21 mouse cellular contexts compared by ENCODE assay signal in the genomic region with DNA sequence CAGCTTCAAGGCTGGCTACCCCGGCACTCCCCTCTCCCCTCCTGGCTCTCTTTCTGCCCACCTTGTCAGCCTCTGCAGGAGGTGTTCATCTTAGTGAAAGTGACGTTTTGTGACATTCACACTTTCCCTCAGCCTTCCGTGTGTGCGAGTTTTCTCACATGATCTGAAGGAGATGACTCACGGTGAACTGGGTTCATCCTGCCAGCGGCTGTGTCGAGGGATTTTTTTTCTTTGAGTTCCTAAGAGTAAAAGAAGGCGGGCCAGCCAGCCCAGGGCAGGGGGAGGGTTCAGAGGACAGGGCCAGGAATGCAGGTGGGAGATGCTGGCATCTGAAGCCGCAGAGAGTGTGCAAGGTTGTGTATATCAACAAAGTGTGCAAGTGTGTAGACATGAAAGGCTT. TPM values are rescaled to one million over a fixed set of nuclear protein-coding genes. Genes with fewer than 3 reads are reported as not detected.
DNase-seq lines count a peak whose midpoint lies in the region; ATAC-seq lines count a peak whose summit lies in the region.
"Had no signal": no experiment of that assay in that cellular context is flagged by ENCODE, and none has a peak within 500 bp of the region (broad histone marks: within the 10 kb centered on the region; RNA-seq: fewer than 3 reads in every experiment).

No protein-coding gene starts in this region.

- H3K27me3 ChIP-seq in hindbrain, embryonic 14.5 days (ENCODE audit: control insufficient read depth, insufficient read depth, low read length) = no peaks in the 10 kb centered on the region
- H3K27me3 ChIP-seq: CH12.LX; forebrain, embryonic 15.5 days; heart, embryonic 13.5 days; hindbrain, embryonic 12.5 days; intestine, embryonic 15.5 days had no signal

- H3K4me2 ChIP-seq in hindbrain, embryonic 14.5 days (replicated peaks) = no peak overlapping the region
- H3K4me2 ChIP-seq: forebrain, embryonic 15.5 days; heart, embryonic 13.5 days; hindbrain, embryonic 12.5 days; intestine, embryonic 15.5 days had no signal

- ATAC-seq in frontal cortex, adult (ENCODE audit: low TSS enrichment) = peak; percentile 47; the same call in 1 of the 2 replicates
- no peak for ATAC-seq in hindbrain, embryonic 14.5 days (ENCODE audit: low FRiP score)
- ATAC-seq: activated CD4-positive, CD25-positive, alpha-beta regulatory T cell, adult 4 months; forebrain, embryonic 15.5 days; hindbrain, postnatal 0 days; intestine, embryonic 15.5 days had no signal

- H3K4me1 ChIP-seq in hindbrain, embryonic 14.5 days (replicated peaks; ENCODE audit: control insufficient read depth, insufficient read depth, low read length) = no peaks in the 10 kb centered on the region
- H3K4me1 ChIP-seq: forebrain, embryonic 15.5 days; heart, embryonic 13.5 days; hindbrain, embryonic 12.5 days; intestine, embryonic 15.5 days had no signal

- no peak overlapping the region for H3K4me3 ChIP-seq in hindbrain, embryonic 14.5 days (replicated peaks; ENCODE audit: low read length)
- H3K4me3 ChIP-seq: forebrain, embryonic 15.5 days; heart, embryonic 13.5 days; hindbrain, embryonic 12.5 days; intestine, embryonic 15.5 days had no signal

- H3K27ac ChIP-seq in hindbrain, embryonic 14.5 days = no peak overlapping the region
- H3K27ac ChIP-seq: forebrain, embryonic 15.5 days; heart, embryonic 13.5 days; hindbrain, embryonic 12.5 days; hindbrain, postnatal 0 days; intestine, embryonic 15.5 days had no signal

- 93% methylated on average over 9 of the region's 9 CpGs for WGBS in hindbrain, embryonic 14.5 days

- no peak for DNase-seq in frontal cortex, postnatal 25 days (ENCODE audit: low spot score in 2 of 2)
- peak; percentile 52 for DNase-seq in retina, postnatal 1 day
- DNase-seq in retina, embryonic 14.5 days (ENCODE audit: low spot score) = no peak
- DNase-seq in NIH3T3 (ENCODE audit: low read depth) = peak; percentile 49
- DNase-seq in adipocyte (ENCODE audit: low spot score) = no peak
- DNase-seq in hindbrain, embryonic 14.5 days (ENCODE audit: low spot score) = no peak
- DNase-seq: adrenal gland, adult 2 months; adrenal gland, postnatal 25 days; cerebellum, adult 2 months; cerebellum, postnatal 10 days; gastrocnemius, postnatal 25 days; heart, postnatal 10 days; heart, postnatal 4 days had no signal

- peaks cover 92% of the 10 kb centered on the region for H3K36me3 ChIP-seq in hindbrain, embryonic 14.5 days (replicated peaks; ENCODE audit: control insufficient read depth, insufficient read depth)

- H3K9ac ChIP-seq in hindbrain, embryonic 14.5 days = no peak overlapping the region
- H3K9ac ChIP-seq: forebrain, embryonic 15.5 days; heart, embryonic 13.5 days; hindbrain, embryonic 12.5 days; intestine, embryonic 15.5 days had no signal

- no peaks in the 10 kb centered on the region for H3K9me3 ChIP-seq in hindbrain, embryonic 14.5 days (ENCODE audit: control insufficient read depth, low read length)
- H3K9me3 ChIP-seq: forebrain, embryonic 15.5 days; heart, embryonic 13.5 days; hindbrain, embryonic 12.5 days; intestine, embryonic 15.5 days had no signal

RNA-seq across cellular contexts. Expression of gene Ube3b, which starts 12.8 kb away (rescaled TPM):
- polyA plus RNA-seq in hindbrain, embryonic 14.5 days (2014; fragmentation: Nextera tagmentation; extraction: Ambion mirVana) = 45.9 and 48.2 TPM in 2 replicates

RNA-seq across cellular contexts. Expression of gene Kctd10, which starts 12.9 kb away (rescaled TPM):
- polyA plus RNA-seq in hindbrain, embryonic 14.5 days (2014; fragmentation: Nextera tagmentation; extraction: Ambion mirVana) = 60.9 and 67.9 TPM in 2 replicates

RNA-seq across cellular contexts. Expression of gene Mmab, which starts 50.7 kb away (rescaled TPM):
- 30.7 and 30.8 TPM in 2 replicates for polyA plus RNA-seq in hindbrain, embryonic 14.5 days (2014; fragmentation: Nextera tagmentation; extraction: Ambion mirVana)

RNA-seq across cellular contexts. Expression of gene Mvk, which starts 50.9 kb away (rescaled TPM):
- polyA plus RNA-seq in hindbrain, embryonic 14.5 days (2014; fragmentation: Nextera tagmentation; extraction: Ambion mirVana) = 76.9 and 81.2 TPM in 2 replicates

Comparison
In these comparisons a context has a peak if more than half of its experiments do, and no peak if none do; other contexts are left out.
1. DNase-seq: peak in retina, postnatal 1 day (single experiment) and NIH3T3 (single experiment); none in frontal cortex, postnatal 25 days (0 of 2), retina, embryonic 14.5 days (single experiment), adipocyte (single experiment) and hindbrain, embryonic 14.5 days (single experiment).